Comparison of ENCODE assay signal across 8 mouse cellular contexts in genomic region chr14:21994061-21994990, GRCm38 (mm10). TPM values are rescaled to one million over a fixed set of nuclear protein-coding genes. Genes with fewer than 3 reads are reported as not detected.
DNase-seq lines count a peak whose midpoint lies in the region; ATAC-seq and TF ChIP-seq lines count a peak whose summit lies in the region.

No protein-coding gene starts in this region.

- no peak for ATAC-seq in forebrain, embryonic 11.5 days (replicated peaks; ENCODE audit: low FRiP score)
- no peak for ATAC-seq in stomach, postnatal 0 days (ENCODE audit: low FRiP score, low TSS enrichment)
- no peak for ATAC-seq in erythroblast, adult 5-6 weeks (replicated peaks; ENCODE audit: low FRiP score, poor library complexity, severe bottlenecking)

- H3K27ac ChIP-seq in testis, adult 2 months (ENCODE audit: control insufficient read depth, insufficient read depth, low read depth, low read length) = peak overlapping the region; percentile 28; the same call in 1 of the 2 replicates
- no peak overlapping the region for H3K27ac ChIP-seq in forebrain, embryonic 11.5 days (ENCODE audit: low read depth, low read length)
- H3K27ac ChIP-seq in stomach, postnatal 0 days (replicated peaks) = peak overlapping the region; percentile 89

- no peak for TF ChIP-seq POLR2A in testis, adult 2 months (IDR thresholded peaks at IDR 0.05; ENCODE audit: control insufficient read depth, low read depth, low read length)

- peaks cover 5% of the 10 kb centered on the region for H3K27me3 ChIP-seq in testis, adult 2 months (ENCODE audit: control insufficient read depth, insufficient read depth, low read length)
- peaks cover 48% of the 10 kb centered on the region for H3K27me3 ChIP-seq in forebrain, embryonic 11.5 days (ENCODE audit: control insufficient read depth, insufficient read depth, low read length)
- H3K27me3 ChIP-seq in stomach, postnatal 0 days (ENCODE audit: control insufficient read depth, insufficient read depth, low read length) = no peaks in the 10 kb centered on the region

- no peak for TF ChIP-seq EP300 in stomach, postnatal 0 days (optimal IDR thresholded peaks at IDR 0.05)

- peaks cover 13% of the 10 kb centered on the region for H3K4me1 ChIP-seq in testis, adult 2 months (ENCODE audit: control insufficient read depth, insufficient read depth, low read length)
- H3K4me1 ChIP-seq in forebrain, embryonic 11.5 days (replicated peaks; ENCODE audit: control insufficient read depth, insufficient read depth, low read length) = peaks cover 10% of the 10 kb centered on the region; the same call in 1 of the 2 replicates
- H3K4me1 ChIP-seq in stomach, postnatal 0 days (replicated peaks; ENCODE audit: control insufficient read depth, insufficient read depth) = no peaks in the 10 kb centered on the region; the same call in 1 of the 2 replicates

- H3K4me2 ChIP-seq in forebrain, embryonic 11.5 days (ENCODE audit: low read depth, low read length, severe bottlenecking) = peak overlapping the region; percentile 95
- H3K4me2 ChIP-seq in stomach, postnatal 0 days (replicated peaks; ENCODE audit: low read depth) = peak overlapping the region; percentile 80

- TF ChIP-seq CTCF in testis, adult 2 months (IDR thresholded peaks at IDR 0.05; ENCODE audit: control insufficient read depth, insufficient read depth, insufficient replicate concordance, low read depth, low read length) = no peak
- TF ChIP-seq CTCF in stomach, postnatal 0 days (IDR thresholded peaks at IDR 0.05; ENCODE audit: low read depth) = no peak

- no peak for DNase-seq in testis, postnatal 10 days (ENCODE audit: low spot score)
- peak; percentile 62 for DNase-seq in forebrain, embryonic 11.5 days (ENCODE audit: low spot score)
- peak; percentile 61 for DNase-seq in kidney, adult 9 months
- peak; percentile 24 for DNase-seq in lung, postnatal 36 days
- peak; percentile 49 for DNase-seq in stomach, postnatal 0 days (ENCODE audit: low spot score)
- DNase-seq in right cerebral cortex, postnatal 10 days (ENCODE audit: low spot score in 2 of 2) = no peak

- no peaks in the 10 kb centered on the region for H3K9me3 ChIP-seq in forebrain, embryonic 11.5 days (ENCODE audit: control insufficient read depth, low read length)
- no peaks in the 10 kb centered on the region for H3K9me3 ChIP-seq in stomach, postnatal 0 days (ENCODE audit: control insufficient read depth, low read length)

- H3K9ac ChIP-seq in forebrain, embryonic 11.5 days (ENCODE audit: low read length) = peak overlapping the region; percentile 66
- H3K9ac ChIP-seq in stomach, postnatal 0 days (ENCODE audit: low read length) = peak overlapping the region; percentile 71

- H3K4me3 ChIP-seq in testis, adult 2 months (ENCODE audit: control insufficient read depth, low read depth, low read length) = no peak overlapping the region
- peak overlapping the region; percentile 54 for H3K4me3 ChIP-seq in forebrain, embryonic 11.5 days (ENCODE audit: low read depth, low read length)
- peak overlapping the region; percentile 75 for H3K4me3 ChIP-seq in stomach, postnatal 0 days (ENCODE audit: low read depth, low read length)

- H3K36me3 ChIP-seq in testis, adult 2 months (ENCODE audit: control insufficient read depth, insufficient read depth, low read length) = no peaks in the 10 kb centered on the region
- no peaks in the 10 kb centered on the region for H3K36me3 ChIP-seq in forebrain, embryonic 11.5 days (ENCODE audit: control insufficient read depth, insufficient read depth, low read length)
- H3K36me3 ChIP-seq in stomach, postnatal 0 days (ENCODE audit: control insufficient read depth, insufficient read depth, low read length) = no peaks in the 10 kb centered on the region

- 1% methylated on average over 44 of the region's 44 CpGs for WGBS in forebrain, embryonic 11.5 days
- WGBS in stomach, postnatal 0 days = 11% methylated on average over 44 of the region's 44 CpGs

RNA-seq across cellular contexts. Expression of gene Zfp503, which starts 4.9 kb away (rescaled TPM):
- polyA plus RNA-seq in testis, adult 2 months (2012; rRNA removed) = 0.43 and 1.4 TPM in 2 replicates
- polyA plus RNA-seq in forebrain, embryonic 11.5 days (2014; fragmentation: Nextera tagmentation; extraction: Ambion mirVana) = 6.6 and 6.7 TPM in 2 replicates
- 10.0 and 11.3 TPM in 2 replicates for polyA plus RNA-seq in stomach, postnatal 0 days (2015; fragmentation: Nextera tagmentation; extraction: Ambion mirVana)
- total RNA-seq in erythroblast, adult 5-6 weeks (2015; ENCODE audit: low replicate concordance) = 0.38 TPM in 1 of 2 replicates, not detected in the other
- total RNA-seq in erythroblast, adult 5-6 weeks (2017; ENCODE audit: low replicate concordance) = 0.60 TPM in 1 of 2 replicates, not detected in the other

RNA-seq across cellular contexts. Expression of gene Lrmda, which starts 25.2 kb away (rescaled TPM):
- polyA plus RNA-seq in testis, adult 2 months (2012; rRNA removed) = 1.6 and 2.1 TPM in 2 replicates
- polyA plus RNA-seq in forebrain, embryonic 11.5 days (2014; fragmentation: Nextera tagmentation; extraction: Ambion mirVana) = not detected in 2 replicates
- polyA plus RNA-seq in stomach, postnatal 0 days (2015; fragmentation: Nextera tagmentation; extraction: Ambion mirVana) = 0.39 and 0.46 TPM in 2 replicates
- 2.1 TPM in 1 of 2 replicates, not detected in the other for total RNA-seq in erythroblast, adult 5-6 weeks (2015; ENCODE audit: low replicate concordance)
- 1.5 and 16.0 TPM in 2 replicates for total RNA-seq in erythroblast, adult 5-6 weeks (2017; ENCODE audit: low replicate concordance)

Comparison
In these comparisons a context has a peak if more than half of its experiments do, and no peak if none do; other contexts are left out.
1. DNase-seq: peak in forebrain, embryonic 11.5 days (single experiment), kidney, adult 9 months (single experiment), lung, postnatal 36 days (single experiment) and stomach, postnatal 0 days (single experiment); none in testis, postnatal 10 days (single experiment) and right cerebral cortex, postnatal 10 days (0 of 2).